Mouse (Mus musculus): ENCODE measurements around the gene Chd6. TPM values are rescaled to one million over a fixed set of nuclear protein-coding genes. Genes with fewer than 3 reads are reported as not detected.

The Chd6 gene
- polyA plus RNA-seq, 1 experiment from 2014 or later = 30.8 TPM

DNA sequence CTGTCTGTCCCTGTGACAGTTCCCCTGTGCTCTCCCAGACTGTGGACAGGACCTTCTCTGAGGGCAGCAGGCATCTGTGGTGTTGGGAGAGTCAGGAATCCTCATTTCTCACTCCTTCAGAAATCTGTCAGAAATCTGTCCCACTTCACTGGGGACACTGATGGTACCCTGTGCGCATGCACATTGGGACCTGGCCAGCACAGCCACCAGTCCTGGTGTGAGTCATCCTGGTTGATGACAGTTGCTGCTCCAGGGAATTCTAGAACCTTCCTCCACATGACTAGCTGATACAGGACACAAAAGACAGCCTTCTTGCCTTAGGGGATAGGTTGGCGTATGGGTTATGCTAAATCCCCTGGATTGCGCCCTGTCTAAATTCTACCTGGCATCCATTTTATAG lies 191.6 kb downstream of the Chd6 start:
- H3K4me2 ChIP-seq (ENCODE audit: low read length) = no peak overlapping the region
- WGBS = 99% methylated on average over 3 of the region's 3 CpGs
- H3K4me3 ChIP-seq (ENCODE audit: low read depth, low read length) = no peak overlapping the region

GRCm38 (mm10) chr2:160916714-160917113 lies 192.2 kb downstream of the Chd6 start:
- 62% methylated on average over 8 of the region's 8 CpGs for WGBS

More for the DNA sequence above, 191.6 kb downstream of the Chd6 start:
- Histone ChIP-seq H3K27me3 (ENCODE audit: control insufficient read depth, insufficient read depth, low read depth, low read length) (peaks cover 10% of the 10 kb centered on the region), H3K27ac (ENCODE audit: low read length) (no peak overlapping the region), H3K36me3 (ENCODE audit: control insufficient read depth, insufficient read depth, low read length) (no peaks in the 10 kb centered on the region), H3K9ac (ENCODE audit: low read depth, low read length) (no peak overlapping the region), H3K4me1 (ENCODE audit: control insufficient read depth, insufficient read depth, low read length) (peaks cover 2% of the 10 kb centered on the region; the same call in 1 of the 2 replicates), H3K9me3 (replicated peaks; ENCODE audit: control insufficient read depth, low read length, poor library complexity, severe bottlenecking) (no peaks in the 10 kb centered on the region)
- no peak for ATAC-seq

DNA sequence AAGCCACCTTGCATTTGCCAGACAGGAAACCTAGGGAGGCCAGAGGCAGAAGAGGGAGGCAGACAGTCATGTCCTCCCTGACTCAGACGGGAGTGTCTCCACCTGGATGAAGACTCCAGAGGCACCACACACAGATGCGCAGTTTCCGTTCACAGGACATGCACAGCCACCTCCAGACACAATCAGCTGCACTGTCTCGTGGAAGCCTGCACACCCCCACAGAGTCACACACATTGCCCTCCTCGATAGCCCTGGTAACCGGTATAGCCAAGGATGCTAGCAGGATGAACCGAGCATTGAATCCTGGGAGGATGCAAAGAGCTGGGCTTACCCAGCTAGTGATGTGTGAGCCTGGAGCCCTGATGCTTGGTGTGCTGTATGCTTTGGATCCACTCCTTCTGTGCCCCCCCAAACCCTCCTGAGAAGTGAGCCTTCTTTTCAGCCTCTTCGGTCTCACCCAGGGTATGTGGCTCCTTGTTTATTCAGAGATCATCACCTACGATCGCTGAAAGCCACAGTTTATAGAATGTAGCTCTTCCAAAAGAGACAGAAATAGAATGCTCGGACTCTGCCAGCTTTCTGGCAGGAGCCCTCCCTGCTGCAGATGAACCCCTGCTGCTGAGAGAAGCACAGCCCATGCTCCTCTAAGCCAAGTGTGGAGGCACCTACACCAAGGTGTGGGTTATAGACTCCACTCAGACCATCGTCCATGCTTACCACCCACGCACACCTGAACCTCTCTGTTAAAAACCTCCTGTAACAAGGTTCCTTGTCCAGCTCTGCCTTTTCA lies 192.9 kb downstream of the Chd6 start:
- WGBS = 76% methylated on average over 13 of the region's 13 CpGs
- no peak overlapping the region for H3K27ac ChIP-seq (ENCODE audit: low read length)
- no peak overlapping the region for H3K4me2 ChIP-seq (ENCODE audit: low read length)
- no peak overlapping the region for H3K9ac ChIP-seq (ENCODE audit: low read depth, low read length)
- no peak for ATAC-seq
- H3K4me3 ChIP-seq (ENCODE audit: low read depth, low read length) = no peak overlapping the region
- no peaks in the 10 kb centered on the region for H3K36me3 ChIP-seq (ENCODE audit: control insufficient read depth, insufficient read depth, low read length)
- peaks cover 21% of the 10 kb centered on the region for H3K27me3 ChIP-seq (ENCODE audit: control insufficient read depth, insufficient read depth, low read depth, low read length)
- no peaks in the 10 kb centered on the region for H3K9me3 ChIP-seq (replicated peaks; ENCODE audit: control insufficient read depth, low read length, poor library complexity, severe bottlenecking)
- peaks cover 12% of the 10 kb centered on the region for H3K4me1 ChIP-seq (ENCODE audit: control insufficient read depth, insufficient read depth, low read length)

More at GRCm38 (mm10) chr2:160916714-160917113, 192.2 kb downstream of the Chd6 start:
- H3K36me3 ChIP-seq (ENCODE audit: control insufficient read depth, insufficient read depth, low read length) = no peaks in the 10 kb centered on the region
- peaks cover 14% of the 10 kb centered on the region for H3K27me3 ChIP-seq (ENCODE audit: control insufficient read depth, insufficient read depth, low read depth, low read length)
- H3K4me2 ChIP-seq (ENCODE audit: low read length) = no peak overlapping the region
- no peak overlapping the region for H3K9ac ChIP-seq (ENCODE audit: low read depth, low read length)
- no peak overlapping the region for H3K4me3 ChIP-seq (ENCODE audit: low read depth, low read length)
- no peak for ATAC-seq
- H3K4me1 ChIP-seq (ENCODE audit: control insufficient read depth, insufficient read depth, low read length) = peaks cover 7% of the 10 kb centered on the region
- no peak overlapping the region for H3K27ac ChIP-seq (ENCODE audit: low read length)
- no peaks in the 10 kb centered on the region for H3K9me3 ChIP-seq (replicated peaks; ENCODE audit: control insufficient read depth, low read length, poor library complexity, severe bottlenecking)

GRCm38 (mm10) chr2:160914656-160915055 lies 194.2 kb downstream of the Chd6 start:
- no peaks in the 10 kb centered on the region for H3K9me3 ChIP-seq (replicated peaks; ENCODE audit: control insufficient read depth, low read length, poor library complexity, severe bottlenecking)
- no peak for ATAC-seq
- H3K4me3 ChIP-seq (ENCODE audit: low read depth, low read length) = no peak overlapping the region
- peaks cover 12% of the 10 kb centered on the region for H3K4me1 ChIP-seq (ENCODE audit: control insufficient read depth, insufficient read depth, low read length)
- no peak overlapping the region for H3K9ac ChIP-seq (ENCODE audit: low read depth, low read length)
- no peaks in the 10 kb centered on the region for H3K36me3 ChIP-seq (ENCODE audit: control insufficient read depth, insufficient read depth, low read length)
- H3K4me2 ChIP-seq (ENCODE audit: low read length) = no peak overlapping the region
- H3K27me3 ChIP-seq (ENCODE audit: control insufficient read depth, insufficient read depth, low read depth, low read length) = peaks cover 34% of the 10 kb centered on the region
- H3K27ac ChIP-seq (ENCODE audit: low read length) = no peak overlapping the region
- WGBS = 87% methylated on average over 9 of the region's 9 CpGs

DNA sequence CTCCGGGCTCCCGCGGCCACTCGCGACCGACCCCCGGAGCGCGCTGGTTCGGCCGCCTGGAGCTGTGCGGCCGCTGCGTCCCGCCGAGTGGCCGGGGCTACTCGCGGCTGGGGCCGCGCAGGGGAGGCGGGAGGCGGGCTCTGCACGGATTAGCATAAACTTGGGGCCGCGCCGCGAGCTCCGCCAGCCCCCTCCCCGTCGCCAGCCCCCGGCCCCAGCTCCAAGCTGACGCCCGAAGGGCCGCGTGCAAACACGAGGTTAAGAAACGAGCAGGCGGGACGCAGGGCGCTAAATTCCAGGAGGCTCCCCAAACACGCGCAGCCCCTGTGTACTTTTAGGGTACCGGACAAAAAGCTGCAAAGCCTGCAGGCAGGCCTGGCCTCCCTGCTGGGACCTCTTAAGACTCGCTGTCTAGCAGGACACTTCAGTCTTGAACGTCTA lies 196.6 kb downstream of the Chd6 start, which contains the start of gene Emilin3:
Gene Emilin3, minus strand, starts transcription at position 98 of the 441 bp plus-strand sequence.
- H3K4me2 ChIP-seq (ENCODE audit: low read length) = peak within 1 kb of the TSS; percentile 86
- 1% methylated on average over 31 of the region's 46 CpGs for WGBS
- H3K9ac ChIP-seq (ENCODE audit: low read depth, low read length) = peak within 1 kb of the TSS; percentile 55
- 0 out of 2 replicates have a peak, but pooled peaks have one; percentile 10 for ATAC-seq
- peaks cover 36% of the 10 kb centered on the region for H3K27me3 ChIP-seq (ENCODE audit: control insufficient read depth, insufficient read depth, low read depth, low read length)
- H3K4me3 ChIP-seq (ENCODE audit: low read depth, low read length) = peak within 1 kb of the TSS; percentile 45
- no peaks in the 10 kb centered on the region for H3K9me3 ChIP-seq (replicated peaks; ENCODE audit: control insufficient read depth, low read length, poor library complexity, severe bottlenecking)
- peaks cover 11% of the 10 kb centered on the region for H3K4me1 ChIP-seq (ENCODE audit: control insufficient read depth, insufficient read depth, low read length)
- no peak within 1 kb of the TSS for H3K27ac ChIP-seq (ENCODE audit: low read length)
- no peaks in the 10 kb centered on the region for H3K36me3 ChIP-seq (ENCODE audit: control insufficient read depth, insufficient read depth, low read length)

GRCm38 (mm10) chr2:160911558-160912201 lies 197.2 kb downstream of the Chd6 start:
- H3K4me2 ChIP-seq (ENCODE audit: low read length) = peak overlapping the region; percentile 86
- H3K36me3 ChIP-seq (ENCODE audit: control insufficient read depth, insufficient read depth, low read length) = no peaks in the 10 kb centered on the region
- WGBS = under 1% methylated on average over 64 of the region's 64 CpGs
- ATAC-seq = peak; percentile 65; the same call in 1 of the 2 replicates
- H3K4me1 ChIP-seq (ENCODE audit: control insufficient read depth, insufficient read depth, low read length) = peaks cover 11% of the 10 kb centered on the region
- H3K9me3 ChIP-seq (replicated peaks; ENCODE audit: control insufficient read depth, low read length, poor library complexity, severe bottlenecking) = no peaks in the 10 kb centered on the region
- H3K27ac ChIP-seq (ENCODE audit: low read length) = no peak overlapping the region
- H3K27me3 ChIP-seq (ENCODE audit: control insufficient read depth, insufficient read depth, low read depth, low read length) = peaks cover 36% of the 10 kb centered on the region
- peak overlapping the region; percentile 45 for H3K4me3 ChIP-seq (ENCODE audit: low read depth, low read length)
- peak overlapping the region; percentile 55 for H3K9ac ChIP-seq (ENCODE audit: low read depth, low read length)

- H3K4me3 ChIP-seq (ENCODE audit: low read depth, low read length) = no peak overlapping the region
- H3K9me3 ChIP-seq (replicated peaks; ENCODE audit: control insufficient read depth, low read length, poor library complexity, severe bottlenecking) = no peaks in the 10 kb centered on the region
- H3K9ac ChIP-seq (ENCODE audit: low read depth, low read length) = no peak overlapping the region
- no peak overlapping the region for H3K27ac ChIP-seq (ENCODE audit: low read length)
- 86% methylated on average over 5 of the region's 5 CpGs for WGBS
- no peaks in the 10 kb centered on the region for H3K36me3 ChIP-seq (ENCODE audit: control insufficient read depth, insufficient read depth, low read length)
- no peak overlapping the region for H3K4me2 ChIP-seq (ENCODE audit: low read length)
- H3K4me1 ChIP-seq (ENCODE audit: control insufficient read depth, insufficient read depth, low read length) = peaks cover 11% of the 10 kb centered on the region
- ATAC-seq = no peak
- H3K27me3 ChIP-seq (ENCODE audit: control insufficient read depth, insufficient read depth, low read depth, low read length) = peaks cover 36% of the 10 kb centered on the region
Observed at GRCm38 (mm10) chr2:160910633-160911032, 198.2 kb downstream of the Chd6 start.

GRCm38 (mm10) chr2:160908607-160909006 lies 200.3 kb downstream of the Chd6 start:
- no peak overlapping the region for H3K9ac ChIP-seq (ENCODE audit: low read depth, low read length)
- H3K4me2 ChIP-seq (ENCODE audit: low read length) = no peak overlapping the region
- H3K9me3 ChIP-seq (replicated peaks; ENCODE audit: control insufficient read depth, low read length, poor library complexity, severe bottlenecking) = no peaks in the 10 kb centered on the region
- no peaks in the 10 kb centered on the region for H3K36me3 ChIP-seq (ENCODE audit: control insufficient read depth, insufficient read depth, low read length)
- 61% methylated on average over 18 of the region's 18 CpGs for WGBS
- H3K4me1 ChIP-seq (ENCODE audit: control insufficient read depth, insufficient read depth, low read length) = peaks cover 11% of the 10 kb centered on the region
- H3K4me3 ChIP-seq (ENCODE audit: low read depth, low read length) = no peak overlapping the region
- H3K27me3 ChIP-seq (ENCODE audit: control insufficient read depth, insufficient read depth, low read depth, low read length) = peaks cover 33% of the 10 kb centered on the region
- ATAC-seq = no peak
- H3K27ac ChIP-seq (ENCODE audit: low read length) = no peak overlapping the region

GRCm38 (mm10) chr2:160906101-160906500 lies 202.8 kb downstream of the Chd6 start:
- H3K9me3 ChIP-seq (replicated peaks; ENCODE audit: control insufficient read depth, low read length, poor library complexity, severe bottlenecking) = no peaks in the 10 kb centered on the region
- 76% methylated on average over 5 of the region's 5 CpGs for WGBS
- H3K4me3 ChIP-seq (ENCODE audit: low read depth, low read length) = no peak overlapping the region
- no peak overlapping the region for H3K4me2 ChIP-seq (ENCODE audit: low read length)
- no peak overlapping the region for H3K9ac ChIP-seq (ENCODE audit: low read depth, low read length)
- no peaks in the 10 kb centered on the region for H3K4me1 ChIP-seq (ENCODE audit: control insufficient read depth, insufficient read depth, low read length)
- no peaks in the 10 kb centered on the region for H3K36me3 ChIP-seq (ENCODE audit: control insufficient read depth, insufficient read depth, low read length)
- no peak overlapping the region for H3K27ac ChIP-seq (ENCODE audit: low read length)
- ATAC-seq = no peak
- peaks cover 16% of the 10 kb centered on the region for H3K27me3 ChIP-seq (ENCODE audit: control insufficient read depth, insufficient read depth, low read depth, low read length)

Measured in midbrain, embryonic 16.5 days (tissue).